Mouse (Mus musculus) mouse trophoblast stem cell (cell line): ENCODE results near the gene Grin2a.

ENCODE experiments used
- in situ Hi-C, 2 experiments: fragments of 300-500 bp; cut with MseI, MboI; formaldehyde crosslinking; loops; 2 replicates in 1 of 2; 3 replicates in 1 of 2; pipeline ENCODE4 v1.15.1; 2025

Grin2a gene

DNA sequence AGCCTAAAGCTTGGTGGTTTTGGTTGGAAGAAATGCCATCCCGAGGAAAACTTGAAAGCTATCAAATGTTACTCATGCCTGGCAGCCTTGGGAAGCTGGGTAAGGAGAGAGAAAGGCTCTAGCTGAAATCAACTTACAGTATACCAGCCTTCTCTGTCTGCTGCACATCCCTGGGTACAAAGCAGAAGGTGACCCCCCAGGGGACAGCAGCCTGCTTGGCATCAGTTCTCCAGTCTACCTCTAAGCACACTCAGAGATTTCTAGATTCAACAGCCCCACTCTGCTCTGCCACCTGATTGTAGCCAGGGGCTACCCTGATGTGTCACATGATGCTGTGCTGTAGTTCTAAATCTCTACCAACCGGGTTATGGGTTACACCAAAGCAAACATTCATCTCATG lies 17.2 kb downstream of the Grin2a start:
- in situ Hi-C loops: loop anchor here in 1 of 2 experiments (25.0 kb wide), 2 partner anchors 966 to 1091 kb away; no protein-coding TSS in a partner anchor

GRCm38 (mm10) chr16:9972705-9973104 lies 22.7 kb downstream of the Grin2a start:
- in situ Hi-C loops: no loop called here

- in situ Hi-C loops: no loop called here
These were observed 30.9 kb downstream of the Grin2a start for GRCm38 (mm10) chr16:9964469-9964868.

- in situ Hi-C loops: no loop called here
These were observed 32.9 kb downstream of the Grin2a start for GRCm38 (mm10) chr16:9962482-9962881.

GRCm38 (mm10) chr16:9959340-9959739 lies 36.0 kb downstream of the Grin2a start:
- in situ Hi-C loops: no loop called here

DNA sequence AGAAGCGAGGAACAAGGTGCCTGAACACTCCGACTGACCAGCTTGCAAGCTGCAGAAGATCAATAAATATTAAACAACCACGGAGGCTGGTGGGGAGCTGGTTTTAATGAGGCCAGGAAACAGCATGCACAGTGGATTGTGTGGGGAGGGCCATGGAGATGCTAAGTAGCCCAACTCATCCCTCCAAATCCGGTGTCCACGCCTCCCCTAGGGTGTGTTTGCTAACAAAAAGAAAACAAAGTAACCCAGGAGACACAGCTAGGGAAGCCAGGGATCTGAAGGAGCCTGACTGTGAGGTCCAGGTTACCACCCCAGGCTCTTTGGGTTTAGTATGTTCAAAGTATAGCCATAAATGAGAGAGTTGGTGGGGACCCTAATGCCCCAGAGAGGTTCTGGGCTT lies 41.1 kb downstream of the Grin2a start:
- in situ Hi-C loops: no loop called here

DNA sequence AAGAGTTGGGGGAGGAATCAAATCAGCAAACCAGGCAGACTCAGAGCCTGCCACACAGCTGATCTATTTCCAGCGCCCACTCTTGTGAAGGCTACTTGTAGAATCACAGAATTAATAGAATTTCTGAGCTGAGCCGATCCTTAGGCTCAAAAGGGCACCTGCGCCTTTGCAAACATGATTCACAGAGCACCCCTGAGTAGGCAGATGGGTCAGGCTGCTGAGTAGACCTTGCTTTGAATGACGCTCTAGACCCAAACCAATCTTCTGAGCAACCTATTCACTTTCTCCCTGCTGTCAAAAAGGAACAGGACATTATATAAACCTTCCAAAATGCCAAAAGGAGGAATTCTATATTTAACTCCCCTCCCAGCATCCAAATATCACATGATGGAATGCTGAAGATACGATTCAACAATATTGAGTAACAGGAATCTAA lies 41.9 kb downstream of the Grin2a start:
- in situ Hi-C loops: no loop called here

DNA sequence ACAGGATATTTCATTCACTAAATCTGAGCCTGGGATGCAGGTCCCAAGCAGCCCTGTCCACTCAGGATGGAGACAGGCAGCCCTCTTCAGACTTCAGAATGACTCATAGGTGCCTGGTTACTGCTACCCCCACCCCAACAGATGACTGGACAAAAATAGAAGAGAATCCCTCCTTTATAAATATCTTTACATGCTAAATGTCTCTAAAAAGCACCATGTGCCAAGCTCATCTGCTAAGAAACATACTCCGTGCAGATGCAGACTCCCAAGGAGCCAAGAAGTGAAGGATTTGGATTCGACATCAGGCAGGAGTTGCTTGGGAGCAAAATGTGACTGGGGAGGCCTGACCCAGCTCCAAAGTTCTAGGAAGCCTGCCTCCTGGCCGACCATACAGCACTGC lies 46.1 kb downstream of the Grin2a start:
- in situ Hi-C loops: no loop called here

DNA sequence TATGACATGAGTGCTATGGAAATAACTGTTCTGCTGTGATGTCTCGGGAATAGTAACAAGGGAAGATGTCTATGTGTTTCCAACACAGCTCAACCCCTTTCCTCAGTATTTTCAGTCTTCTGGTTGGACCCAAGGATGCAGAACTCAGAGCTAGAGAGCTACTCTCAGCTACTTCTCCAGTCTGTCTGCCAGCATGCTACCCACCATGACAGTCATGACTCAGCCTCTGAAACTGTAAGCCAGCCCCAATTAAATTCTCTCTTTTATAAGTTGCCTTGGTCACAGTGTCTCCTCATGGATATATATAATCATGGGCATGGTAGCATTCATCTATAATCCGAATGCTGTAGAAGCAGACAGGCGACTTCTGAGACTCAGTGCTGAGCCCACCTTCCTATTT lies 47.9 kb downstream of the Grin2a start:
- in situ Hi-C loops: no loop called here

DNA sequence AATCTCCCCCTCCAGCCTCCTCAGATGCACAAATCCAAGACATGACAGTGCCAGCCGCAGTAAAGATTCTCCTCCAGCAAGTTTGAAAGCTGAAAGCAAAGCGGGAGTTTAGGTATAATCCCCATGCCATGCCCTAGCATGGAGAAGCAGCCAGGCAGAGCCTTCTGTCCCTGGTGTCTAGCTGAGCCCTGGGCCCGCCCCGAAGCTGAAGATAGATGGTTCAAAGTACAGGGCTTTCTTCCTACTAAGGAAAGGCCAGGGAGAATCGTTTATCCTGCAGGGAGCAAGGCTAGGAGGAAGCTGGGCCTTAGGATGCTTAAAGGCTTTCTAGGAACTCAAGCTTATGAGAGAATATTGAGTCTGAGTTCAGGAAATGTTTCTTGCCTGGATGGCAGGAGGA lies 50.5 kb downstream of the Grin2a start:
- in situ Hi-C loops: no loop called here

- in situ Hi-C loops: no loop called here
These were observed 53.9 kb downstream of the Grin2a start for GRCm38 (mm10) chr16:9941306-9941930.

DNA sequence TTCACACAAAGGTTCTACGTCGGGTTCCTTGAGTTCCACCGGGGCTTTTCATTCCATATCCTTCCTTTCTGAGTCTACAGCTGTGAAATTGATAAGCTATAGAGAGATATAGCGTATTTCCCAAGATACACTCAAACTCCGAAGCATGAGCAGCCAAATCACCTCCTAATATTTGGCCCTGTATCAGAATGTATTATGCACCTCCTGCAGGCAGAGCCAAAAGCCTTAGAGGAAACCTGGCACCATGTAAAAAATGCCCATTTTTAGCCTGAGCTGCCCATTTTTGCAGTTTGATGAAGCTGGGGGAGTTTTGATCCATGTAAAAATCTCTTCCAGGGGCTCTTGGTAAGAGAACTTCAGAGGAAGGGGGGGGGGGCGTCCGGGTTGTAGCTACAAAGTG lies 54.6 kb downstream of the Grin2a start:
- in situ Hi-C loops: no loop called here

- in situ Hi-C loops: no loop called here
These were observed 84.7 kb downstream of the Grin2a start for GRCm38 (mm10) chr16:9910672-9911071.

DNA sequence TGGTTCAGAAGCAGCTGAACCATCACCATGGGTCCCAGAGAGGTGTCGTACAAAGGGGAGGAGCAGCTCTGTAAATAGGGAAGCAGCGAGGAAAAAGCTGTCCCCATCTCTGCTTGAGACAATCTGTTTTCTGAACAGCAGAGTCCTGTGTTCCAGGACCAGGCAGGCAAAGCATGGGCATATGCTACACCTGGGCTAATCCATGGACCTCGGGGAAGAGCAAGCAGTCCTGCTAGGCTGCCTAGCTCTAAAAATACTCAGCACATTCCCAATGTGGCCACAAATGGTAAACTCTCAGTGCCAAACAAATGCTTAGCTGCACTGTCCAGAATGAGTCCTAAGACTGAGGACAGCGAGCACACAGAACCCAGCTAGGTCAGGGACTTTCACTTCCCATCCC lies 86.1 kb downstream of the Grin2a start:
- in situ Hi-C loops: no loop called here

DNA sequence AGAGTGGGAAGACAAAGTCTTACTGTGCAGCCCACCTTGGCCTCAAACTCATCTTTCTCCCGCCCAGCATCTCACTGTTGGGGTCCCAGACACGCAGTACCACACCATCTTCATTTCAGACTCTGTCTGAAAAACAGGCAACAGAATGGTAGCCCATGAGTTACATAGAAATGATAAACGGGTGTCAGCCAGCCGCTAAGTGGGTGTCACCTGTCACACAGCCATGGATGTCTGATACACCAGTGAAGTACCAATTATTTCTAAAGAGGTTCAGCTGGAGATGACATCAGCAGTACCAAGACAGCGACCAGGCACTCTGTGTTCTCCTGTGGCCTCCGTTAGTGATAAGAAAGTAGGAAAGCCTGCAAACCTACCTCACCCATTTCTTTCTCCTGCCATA lies 90.9 kb downstream of the Grin2a start:
- in situ Hi-C loops: no loop called here

DNA sequence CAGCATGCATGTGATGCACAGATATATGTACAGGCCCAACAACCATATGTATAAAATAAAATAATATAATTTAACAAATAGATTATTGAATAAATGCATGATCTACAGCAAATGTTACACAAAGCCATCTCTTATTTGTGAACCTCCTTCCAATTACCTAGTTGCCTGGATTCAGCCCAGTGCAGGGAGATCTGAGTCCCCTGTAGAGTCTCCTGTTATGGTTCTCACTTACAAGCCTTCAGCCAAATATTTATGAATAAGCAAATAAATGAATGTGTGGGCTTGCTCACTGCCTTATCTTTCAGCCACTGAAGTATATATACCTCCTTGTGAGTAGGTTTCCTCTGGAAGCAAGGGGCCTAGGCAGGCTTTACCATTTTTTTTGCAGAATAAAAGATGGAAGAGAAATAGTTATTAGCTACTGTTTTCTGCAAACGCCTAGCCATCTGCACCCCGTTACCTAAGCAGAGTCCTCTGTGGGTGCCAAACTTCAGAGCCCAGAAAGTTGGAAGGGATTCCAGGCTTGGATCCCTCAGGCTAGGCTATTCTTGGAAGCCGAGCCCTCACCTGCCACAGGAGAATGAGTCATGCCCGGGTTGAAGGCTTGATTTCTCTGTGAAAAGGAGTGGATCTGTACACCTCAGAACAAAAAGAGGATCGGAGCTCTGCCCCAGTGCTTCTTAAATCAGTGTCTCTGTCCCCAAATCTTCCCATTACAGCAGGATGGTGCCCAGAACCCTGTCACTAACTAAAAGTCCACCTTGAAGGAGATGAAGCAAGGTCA lies 92.5 kb downstream of the Grin2a start:
- in situ Hi-C loops: no loop called here

DNA sequence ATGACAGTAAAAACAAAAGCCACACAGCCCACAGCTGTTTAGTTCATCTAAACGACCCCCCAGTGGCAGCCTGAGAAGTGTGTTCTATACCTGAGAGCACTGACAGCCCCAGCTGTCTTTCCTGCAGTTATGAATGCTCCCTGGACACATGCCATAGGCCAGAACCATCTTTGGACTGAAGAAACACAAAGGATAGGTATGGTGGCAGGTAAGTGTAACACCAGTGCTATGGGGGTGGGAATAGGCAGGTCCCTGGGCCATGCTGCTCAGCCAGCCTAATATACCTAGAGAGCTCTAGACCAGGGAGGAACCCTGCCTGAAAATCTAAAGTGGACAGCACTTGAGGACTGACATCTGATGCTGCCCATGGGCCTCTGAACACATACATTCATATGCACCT lies 93.9 kb downstream of the Grin2a start:
- in situ Hi-C loops: no loop called here

DNA sequence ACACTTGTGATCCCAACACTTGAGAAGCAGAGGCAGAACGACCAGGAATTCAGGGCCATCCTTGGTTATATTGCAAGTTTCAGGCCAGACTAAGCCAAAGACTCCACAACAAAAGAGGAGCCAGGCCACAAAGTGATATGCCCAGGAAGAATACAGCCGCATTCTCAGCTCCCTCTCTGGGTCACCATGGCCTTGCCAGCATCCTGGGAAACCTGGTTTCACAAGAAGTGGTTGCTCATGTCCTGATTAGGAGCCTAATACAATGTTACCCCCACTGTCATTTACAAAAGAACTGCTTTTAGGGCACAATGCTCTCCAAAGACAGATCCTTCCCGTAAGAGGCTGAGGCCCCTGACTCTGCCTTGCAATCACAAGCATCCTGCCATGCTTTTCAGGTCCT lies 94.4 kb downstream of the Grin2a start:
- in situ Hi-C loops: no loop called here

DNA sequence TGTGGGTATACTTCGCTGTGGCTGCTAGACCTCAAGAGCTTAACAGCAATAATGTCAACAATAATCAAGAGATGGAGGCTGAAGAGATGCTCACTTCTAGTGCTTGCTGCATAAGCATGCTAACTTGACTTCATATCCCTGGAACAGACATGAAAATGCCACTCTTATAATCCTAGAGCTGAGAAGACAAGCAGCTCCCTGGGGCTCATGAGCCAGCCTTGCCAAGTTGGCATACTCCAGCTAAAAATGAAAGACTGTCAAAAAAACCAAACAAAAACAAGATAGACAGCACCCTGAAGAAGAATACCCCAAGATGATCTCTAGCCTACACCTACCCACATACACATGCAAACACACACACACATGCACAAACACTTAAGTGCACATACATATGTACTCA lies 95.2 kb downstream of the Grin2a start:
- in situ Hi-C loops: no loop called here

DNA sequence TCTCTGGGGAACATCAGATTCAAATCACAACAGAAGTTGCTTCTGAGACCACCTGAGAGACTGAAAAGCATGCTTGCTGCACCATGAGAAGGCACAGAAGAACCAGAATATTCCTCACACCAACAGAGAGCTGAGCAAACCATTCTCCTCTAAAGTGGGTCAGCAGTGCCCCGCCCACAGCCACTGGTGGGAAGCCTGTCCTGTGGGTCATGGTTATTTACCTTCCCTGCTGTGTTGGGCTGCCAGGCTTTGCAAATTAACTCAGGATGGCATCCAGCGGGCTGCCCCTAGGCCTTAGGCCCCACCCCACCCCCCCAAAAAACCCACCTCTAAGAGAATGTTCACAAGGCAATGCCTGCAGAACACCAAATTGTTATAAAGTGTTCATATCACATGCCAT lies 96.2 kb downstream of the Grin2a start:
- in situ Hi-C loops: no loop called here

- in situ Hi-C loops: no loop called here
These were observed 99.8 kb downstream of the Grin2a start for GRCm38 (mm10) chr16:9895581-9895980.

DNA sequence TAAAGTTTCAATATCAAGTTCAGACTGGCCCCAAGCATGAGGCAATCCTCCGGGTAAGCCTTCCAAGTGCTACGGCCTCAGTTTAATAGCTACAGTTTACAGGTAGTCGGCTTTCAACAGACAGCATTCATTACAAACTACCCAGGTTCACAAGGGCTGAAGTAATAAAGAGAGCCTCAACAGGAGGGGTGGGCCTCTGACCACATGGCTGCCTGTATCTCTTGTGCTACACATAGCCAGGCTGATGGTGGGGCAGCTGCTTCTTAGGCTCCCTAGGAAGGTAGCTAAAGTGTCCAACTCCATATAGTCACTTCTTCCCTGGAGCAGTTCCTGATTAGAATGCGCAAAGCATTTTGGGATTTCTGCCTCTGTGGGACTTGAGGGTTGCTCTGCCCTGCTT lies 109.2 kb downstream of the Grin2a start:
- in situ Hi-C loops: no loop called here

DNA sequence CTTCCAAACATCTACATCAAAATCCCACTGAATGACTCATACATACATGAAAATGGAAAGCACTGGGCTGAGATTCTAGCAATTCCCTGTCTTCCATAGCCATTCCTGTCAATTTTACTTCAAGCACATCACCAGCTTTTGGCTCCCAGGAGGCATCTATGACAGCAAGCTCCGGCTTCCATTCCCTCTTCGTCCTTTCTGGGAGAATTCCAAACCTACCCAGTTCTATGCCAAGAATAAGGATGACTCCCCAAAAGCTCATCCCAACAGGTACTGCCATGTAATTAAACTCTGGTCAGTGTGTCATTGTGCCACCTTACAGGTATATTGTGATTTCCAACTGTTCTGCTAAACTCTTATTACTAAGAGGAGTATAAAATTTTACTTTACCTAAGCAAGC lies 111.2 kb downstream of the Grin2a start:
- in situ Hi-C loops: no loop called here
